Mouse (Mus musculus) monocyte, adult 59 days (primary cell): ENCODE measurements around the gene Nr2f6. TPM values are rescaled to one million over a fixed set of nuclear protein-coding genes. Genes with fewer than 3 reads are reported as not detected.

Experiments used
- total RNA-seq, 2 experiments: library from RNA; stranded (reverse); gene quantifications; one replicate each; pipeline ENCODE4 v1.2.4; 2023

Nr2f6 gene
- 10 to 100 TPM; 27.3 to 30.2 TPM for total RNA-seq

DNA sequence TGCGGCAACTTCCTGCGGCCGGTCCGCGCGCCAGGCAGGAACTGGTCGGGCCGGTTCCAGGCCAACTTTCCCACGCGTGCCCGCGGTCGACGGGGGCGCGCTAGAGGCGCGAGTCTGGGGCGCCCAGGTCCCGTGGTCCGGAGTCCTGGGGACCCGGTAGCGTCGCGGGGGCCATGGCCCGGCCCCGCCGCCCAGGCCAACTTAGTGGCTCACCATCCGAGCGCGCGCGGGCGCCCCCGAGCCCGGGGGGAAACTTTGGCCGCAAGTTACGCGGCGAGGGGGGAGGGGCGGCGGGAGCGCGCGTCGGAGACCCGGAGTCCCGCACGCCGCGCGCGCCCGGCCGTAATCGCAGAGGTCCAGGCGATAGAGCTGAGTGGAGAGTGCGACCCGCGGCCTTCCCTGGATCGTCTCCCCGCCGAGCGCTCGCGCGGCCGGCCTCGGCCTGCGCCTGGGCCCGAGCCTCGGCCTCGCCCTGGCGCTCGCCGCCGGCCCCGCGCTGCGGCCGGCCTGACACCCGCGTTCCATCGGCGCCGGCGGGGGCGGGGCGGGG is at the start of gene Nr2f6:
Gene Nr2f6, minus strand, starts transcription at position 540 of the 550 bp plus-strand sequence.

DNA sequence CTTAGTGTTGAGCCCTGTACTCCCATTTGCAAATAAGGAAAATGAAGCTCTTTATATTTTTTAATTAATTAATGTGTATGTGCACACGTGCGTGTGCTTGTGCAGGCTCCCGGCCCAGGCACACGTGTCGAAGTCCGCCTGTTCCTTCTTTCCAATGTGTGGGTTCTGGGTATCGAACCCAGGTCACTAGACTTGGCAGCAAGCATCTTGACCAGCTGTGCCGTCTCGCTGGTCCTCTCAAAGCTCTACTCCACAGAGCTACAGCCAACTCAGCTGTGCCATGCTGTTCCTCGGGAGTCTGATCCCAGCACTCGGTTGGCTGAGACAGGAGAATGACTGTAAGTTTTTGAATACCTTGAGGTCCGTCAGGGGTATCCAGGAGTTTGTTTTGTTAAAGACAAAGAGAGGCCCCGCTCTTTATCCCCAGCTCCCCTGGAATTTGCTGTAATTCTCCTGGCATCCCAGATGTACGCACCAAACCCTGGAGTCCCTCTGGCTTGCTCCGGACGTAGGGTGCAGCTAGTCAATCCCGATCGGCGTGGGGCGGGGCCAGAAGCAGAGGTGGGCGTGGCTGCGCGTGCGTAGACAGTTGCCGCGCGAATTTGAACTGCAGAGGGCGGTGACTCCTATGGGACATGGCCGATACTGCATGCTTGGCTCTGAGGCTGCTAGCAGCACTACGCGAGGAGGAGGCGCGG is 23.8 kb upstream of the Nr2f6 start, which contains the start of gene Ankle1:
Gene Ankle1, plus strand, starts transcription at position 610 of the 698 bp plus-strand sequence.

DNA sequence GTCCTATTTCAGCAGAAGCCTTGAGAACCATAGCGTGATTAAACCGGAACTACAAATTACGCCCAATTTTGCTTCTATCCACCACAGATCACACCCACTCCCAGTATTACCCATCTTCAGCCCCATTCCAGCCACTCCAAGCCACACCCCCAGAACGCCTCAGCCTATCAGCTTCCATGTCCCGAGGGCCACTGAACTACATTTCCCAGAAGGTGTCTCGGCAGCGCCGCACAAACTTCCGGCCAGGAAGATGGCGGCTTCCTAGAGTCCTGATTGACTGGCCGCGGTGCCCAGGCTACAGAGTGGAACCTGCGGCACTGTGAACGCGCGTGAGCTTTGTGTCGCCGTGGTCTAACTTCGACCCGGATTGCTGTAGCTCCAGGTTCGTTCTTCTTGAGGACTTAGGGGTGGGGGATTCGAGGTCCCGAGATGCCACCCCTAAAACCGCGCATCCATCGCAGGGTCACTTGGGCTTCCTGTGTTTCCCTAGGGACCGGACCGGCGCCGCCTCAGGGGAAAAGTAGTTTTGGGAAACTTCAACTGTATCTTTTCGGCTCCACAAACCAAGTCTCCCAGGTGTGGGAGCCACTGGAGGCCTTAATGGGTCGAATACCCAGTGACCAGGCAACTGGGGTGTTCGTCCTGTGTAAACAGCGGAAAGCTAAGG is 15.0 kb upstream of the Nr2f6 start, which contains the start of gene Babam1:
Gene Babam1, plus strand, starts transcription at position 223 of the 667 bp plus-strand sequence.

DNA sequence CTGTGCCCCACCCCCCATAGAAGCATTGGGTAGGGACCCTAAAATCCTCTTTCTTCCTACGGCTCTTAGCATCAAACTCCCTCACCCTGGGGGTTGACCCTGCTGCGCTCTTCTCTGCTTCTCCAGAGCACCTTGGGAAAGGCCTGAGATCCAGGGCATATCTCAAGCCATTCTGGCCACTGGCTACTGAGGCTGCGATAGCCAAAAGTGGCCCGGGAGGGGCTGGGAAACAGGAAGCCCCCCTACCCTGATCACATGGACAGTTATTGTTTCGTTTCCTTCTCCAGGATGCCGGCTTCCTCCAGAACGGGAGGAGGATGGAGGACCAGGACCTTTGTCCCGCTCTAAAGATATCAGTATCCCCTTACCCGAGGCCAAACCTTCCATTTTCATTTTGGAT is 13.9 kb upstream of the Nr2f6 start, which contains the start of gene Ushbp1:
Gene Ushbp1, minus strand, starts transcription at position 174 of the 400 bp plus-strand sequence.

DNA sequence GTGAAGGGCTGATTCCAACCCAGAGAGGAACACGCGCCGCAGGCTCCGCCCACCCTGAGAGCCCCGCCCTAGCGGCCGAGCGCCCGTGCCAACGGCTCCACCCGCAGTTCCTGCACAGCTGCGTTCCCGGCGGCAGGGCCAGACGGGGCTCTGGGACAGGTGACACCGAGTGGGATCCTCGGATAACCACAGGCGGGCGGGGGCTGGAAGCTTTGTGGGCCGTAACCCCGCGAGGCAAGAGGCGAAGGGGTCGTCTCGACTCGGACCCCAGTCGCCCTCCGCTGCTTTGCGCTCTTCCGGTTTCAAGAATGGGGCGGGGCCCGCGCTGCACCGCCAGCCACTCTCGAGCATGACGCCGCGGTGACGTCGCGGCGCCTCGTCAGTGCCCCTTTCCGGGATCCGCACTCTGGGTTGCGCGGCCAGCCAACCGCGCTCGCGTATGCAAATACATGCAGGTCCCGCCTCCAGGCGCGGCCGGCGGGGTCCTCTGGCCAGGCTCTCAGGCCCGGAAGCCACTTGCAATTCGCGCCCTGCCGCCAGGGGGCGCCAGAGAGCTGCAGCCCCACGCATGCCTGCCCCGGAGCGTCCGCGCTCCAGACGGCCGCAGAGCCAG is 10.4 kb downstream of the Nr2f6 start, which contains the start of gene Ocel1:
Gene Ocel1, plus strand, starts transcription at position 63 of the 613 bp plus-strand sequence.

DNA sequence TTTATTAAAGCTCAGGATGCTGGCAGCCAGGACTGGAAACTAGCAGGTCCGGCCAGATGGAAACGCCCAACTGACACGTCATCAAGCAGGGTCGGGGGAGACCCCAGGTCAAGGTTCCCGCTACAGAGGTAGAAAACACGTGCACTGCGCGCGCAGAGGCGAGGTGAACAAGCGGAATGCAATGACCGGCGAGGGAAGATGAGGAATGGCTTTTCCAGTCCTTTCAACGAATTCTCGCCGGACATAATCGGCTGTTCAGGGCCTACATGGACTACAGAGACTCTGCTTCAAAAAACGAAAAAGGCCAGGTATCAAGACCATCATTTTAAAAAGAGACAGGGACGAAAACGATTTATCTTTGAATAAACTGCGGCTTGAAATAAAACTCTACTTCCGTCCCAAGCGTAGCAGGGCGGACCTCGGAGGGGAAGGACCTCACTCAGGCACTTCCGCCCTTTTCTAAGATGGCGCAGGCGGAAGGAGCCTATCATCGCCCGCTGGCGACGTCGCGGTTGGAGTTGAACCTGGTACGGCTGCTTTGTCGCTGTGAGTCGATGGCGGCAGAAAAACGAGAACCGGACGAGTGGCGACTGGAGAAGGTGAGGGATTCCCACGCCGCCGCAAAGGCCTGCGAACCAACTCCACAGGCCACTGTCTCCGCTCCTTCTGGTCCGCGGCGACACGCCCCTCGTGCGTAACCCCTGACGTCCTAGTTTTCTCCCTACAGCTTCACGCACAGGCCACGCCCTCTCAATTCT is 14.8 kb downstream of the Nr2f6 start, which contains the start of gene Use1:
Gene Use1, plus strand, starts transcription at position 78 of the 758 bp plus-strand sequence.

Other genes starting within 250 kb of the Nr2f6 start
- 100 to 1,000 TPM; 180 to 187 TPM for gene Myo9b, start 109.2 kb downstream of the Nr2f6 start, total RNA-seq
- gene Haus8, start 109.0 kb downstream of the Nr2f6 start, total RNA-seq = 10 to 100 TPM; 59.4 to 61.7 TPM
- 100 to 1,000 TPM; 219 to 241 TPM for gene Use1, start 15.1 kb downstream of the Nr2f6 start, total RNA-seq
- gene Ocel1, start 10.7 kb downstream of the Nr2f6 start, total RNA-seq = 10 to 100 TPM; 16.6 to 25.2 TPM
- 1 to 10 TPM; 2.0 to 3.8 TPM for gene Ushbp1, start 13.8 kb upstream of the Nr2f6 start, total RNA-seq
- 10 to 100 TPM; 63.3 to 81.3 TPM for gene Babam1, start 14.9 kb upstream of the Nr2f6 start, total RNA-seq
- gene Ankle1, start 24.1 kb upstream of the Nr2f6 start, total RNA-seq = under 1 TPM in 1 of 2 experiments, not detected in 1; 0.43 TPM
- gene Abhd8, start 81.7 kb upstream of the Nr2f6 start, total RNA-seq = 1 to 10 TPM; 6.3 to 8.4 TPM
- gene Mrpl34, start 83.0 kb upstream of the Nr2f6 start, total RNA-seq = 10 to 100 TPM; 33.8 to 34.0 TPM
- 10 to 100 TPM; 76.1 to 77.5 TPM for gene Dda1, start 87.2 kb upstream of the Nr2f6 start, total RNA-seq
- 10 to 100 TPM in 1 of 2 experiments, 1 to 10 TPM in 1; 8.5 to 10.6 TPM for gene Ano8, start 104.0 kb upstream of the Nr2f6 start, total RNA-seq
- 10 to 100 TPM; 11.0 to 14.0 TPM for gene Gtpbp3, start 106.1 kb upstream of the Nr2f6 start, total RNA-seq
- under 1 TPM; 0.39 to 0.52 TPM for gene Plvap, start 129.8 kb upstream of the Nr2f6 start, total RNA-seq
- not detected for gene Ccdc194, start 143.8 kb upstream of the Nr2f6 start, total RNA-seq
- gene Bst2, start 155.5 kb upstream of the Nr2f6 start, total RNA-seq = 10 to 100 TPM; 79.0 to 83.2 TPM
- gene Mvb12a, start 161.0 kb upstream of the Nr2f6 start, total RNA-seq = 10 to 100 TPM; 36.8 to 45.1 TPM
- gene Tmem221, start 176.9 kb upstream of the Nr2f6 start, total RNA-seq = 1 to 10 TPM; 1.2 to 2.1 TPM
- gene Nxnl1, start 184.6 kb upstream of the Nr2f6 start, total RNA-seq = not detected
- gene Slc27a1, start 186.9 kb upstream of the Nr2f6 start, total RNA-seq = 1 to 10 TPM; 3.9 to 5.8 TPM
- 10 to 100 TPM; 84.7 to 86.7 TPM for gene Pgls, start 210.2 kb upstream of the Nr2f6 start, total RNA-seq
- 1 to 10 TPM; 4.3 to 6.5 TPM for gene Fam129c, start 215.7 kb upstream of the Nr2f6 start, total RNA-seq
- gene Colgalt1, start 229.0 kb upstream of the Nr2f6 start, total RNA-seq = 100 to 1,000 TPM; 129 to 131 TPM